Mouse (Mus musculus): ENCODE results near the gene Nos1ap. TPM values are rescaled to one million over a fixed set of nuclear protein-coding genes. Genes with fewer than 3 reads are reported as not detected.

The Nos1ap gene
- polyA plus RNA-seq, 1 experiment: 1.6 TPM

DNA sequence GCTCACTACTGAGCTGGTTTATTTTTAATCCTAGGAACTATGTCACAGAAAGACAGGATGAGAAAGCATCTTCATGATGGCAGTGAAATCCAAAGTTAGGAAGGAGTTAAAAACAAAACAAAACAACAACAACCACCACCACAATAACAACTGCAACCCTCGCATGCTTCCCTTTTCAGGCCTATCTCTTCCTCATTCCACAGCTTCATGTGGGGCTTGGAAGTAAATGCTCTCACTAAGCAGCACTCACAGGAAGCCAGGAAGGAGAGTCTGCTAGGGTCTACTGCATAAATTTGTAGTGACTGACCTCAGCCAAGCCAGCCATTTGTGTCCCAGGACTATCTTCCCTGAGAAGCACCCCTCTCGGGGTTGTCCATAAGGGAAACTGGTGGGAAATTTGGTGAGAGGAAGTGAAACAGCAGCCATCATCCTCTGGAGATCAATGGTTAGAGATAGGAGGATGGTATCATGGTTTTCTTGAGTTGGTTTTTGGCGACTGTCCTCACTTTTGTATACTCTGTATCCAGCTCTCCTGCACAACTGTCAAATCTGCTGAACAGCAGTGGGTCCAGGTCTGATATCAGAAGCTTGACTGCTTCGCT is 218.4 kb downstream of the Nos1ap start:
- Histone ChIP-seq H3K4me1 (ENCODE audit: control insufficient read depth, insufficient read depth, low read length) (0 out of 2 replicates have a peak, but pooled peaks cover 2% of the 10 kb centered on the region), H3K27ac (ENCODE audit: insufficient read depth, low read depth, low read length) (no peak overlapping the region), H3K4me3 (ENCODE audit: insufficient read depth, low read length) (no peak overlapping the region)
- TF ChIP-seq POLR2A (IDR thresholded peaks at IDR 0.05; ENCODE audit: borderline replicate concordance, low read depth, low read length) (no peak), CTCF (IDR thresholded peaks at IDR 0.05; ENCODE audit: low read depth, low read length) (no peak)

DNA sequence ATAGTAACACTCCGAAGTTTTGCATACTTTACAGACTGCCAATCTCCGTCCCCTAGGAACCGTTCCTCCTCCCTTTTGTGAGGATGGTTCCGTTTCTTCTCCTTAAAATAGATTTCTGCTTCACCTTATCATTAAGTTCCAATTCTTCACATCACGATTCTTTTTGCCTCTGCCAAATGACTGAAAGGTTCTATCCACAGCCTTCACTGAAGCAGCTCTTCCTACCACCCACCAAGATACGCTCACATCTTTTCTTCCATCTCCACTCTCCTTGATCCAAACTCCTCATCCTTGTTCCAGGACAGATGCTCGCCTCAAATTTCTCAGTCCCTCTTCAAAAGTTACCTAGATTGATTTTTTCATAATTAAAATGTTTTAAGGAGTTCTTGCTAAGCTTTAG is 220.8 kb downstream of the Nos1ap start:
- 0 out of 2 replicates have a peak, but pooled peaks cover 2% of the 10 kb centered on the region for H3K4me1 ChIP-seq (ENCODE audit: control insufficient read depth, insufficient read depth, low read length)
- TF ChIP-seq POLR2A (IDR thresholded peaks at IDR 0.05; ENCODE audit: borderline replicate concordance, low read depth, low read length) (no peak), CTCF (IDR thresholded peaks at IDR 0.05; ENCODE audit: low read depth, low read length) (no peak)
- no peak overlapping the region for H3K27ac ChIP-seq (ENCODE audit: insufficient read depth, low read depth, low read length)
- no peak overlapping the region for H3K4me3 ChIP-seq (ENCODE audit: insufficient read depth, low read length)

DNA sequence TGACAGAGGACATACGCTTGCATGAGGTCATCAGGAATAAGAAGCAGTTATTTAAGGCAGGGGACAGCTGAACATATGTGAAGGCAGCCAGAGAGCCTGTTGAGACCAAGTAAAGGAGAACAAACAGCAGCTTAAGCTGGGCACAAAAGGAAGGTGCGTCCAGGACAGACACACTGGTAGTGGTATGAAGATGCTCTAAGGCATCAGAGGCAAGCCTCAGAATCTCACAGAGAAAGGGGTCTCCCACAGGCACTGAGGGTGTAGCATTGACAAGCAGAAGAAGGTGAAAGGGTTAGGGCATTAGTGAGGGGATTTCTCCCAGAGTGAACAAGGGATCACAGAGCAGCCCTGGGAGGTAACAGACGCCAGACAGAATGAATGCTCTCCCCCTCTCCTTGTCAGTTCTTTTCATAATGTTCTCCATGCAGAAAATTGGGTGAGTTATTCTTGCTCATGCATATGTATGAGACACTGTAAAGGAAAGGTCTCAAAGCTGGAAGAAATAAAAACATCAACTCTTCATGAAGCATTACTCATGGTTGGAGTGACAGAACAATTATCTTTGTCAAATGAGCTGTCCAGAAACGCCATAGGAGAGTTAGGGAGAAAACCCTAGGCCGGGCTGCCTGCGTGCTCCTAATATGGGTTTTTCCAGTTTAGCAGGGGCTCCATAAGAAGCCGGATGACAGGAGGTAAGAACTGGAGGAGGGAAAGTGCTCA is 222.5 kb downstream of the Nos1ap start:
- no peak overlapping the region for H3K4me3 ChIP-seq (ENCODE audit: insufficient read depth, low read length)
- H3K27ac ChIP-seq (ENCODE audit: insufficient read depth, low read depth, low read length): no peak overlapping the region
- H3K4me1 ChIP-seq (ENCODE audit: control insufficient read depth, insufficient read depth, low read length): 0 out of 2 replicates have a peak, but pooled peaks cover 2% of the 10 kb centered on the region
- no peak for TF ChIP-seq POLR2A (IDR thresholded peaks at IDR 0.05; ENCODE audit: borderline replicate concordance, low read depth, low read length)
- no peak for TF ChIP-seq CTCF (IDR thresholded peaks at IDR 0.05; ENCODE audit: low read depth, low read length)

DNA sequence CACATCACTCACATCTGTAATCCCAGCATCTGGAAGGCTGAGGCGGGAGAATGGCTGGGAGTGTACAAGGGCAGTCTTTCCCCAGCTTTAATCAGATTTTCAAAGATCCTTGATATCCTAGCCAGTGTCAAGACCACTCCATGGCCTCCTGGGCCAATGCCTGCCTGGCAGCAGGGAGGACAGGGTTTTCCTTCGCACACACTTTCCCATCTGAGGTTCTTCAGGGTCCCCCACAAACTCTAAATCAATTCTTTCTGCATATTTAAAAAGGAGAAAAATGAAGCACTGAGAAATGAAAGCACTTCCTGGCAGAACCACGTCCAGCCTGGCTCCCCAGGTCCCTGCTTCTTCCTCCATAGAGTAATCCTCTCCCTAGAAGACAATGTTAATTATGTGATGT is 225.9 kb downstream of the Nos1ap start:
- Histone ChIP-seq H3K4me3 (ENCODE audit: insufficient read depth, low read length) (no peak overlapping the region), H3K4me1 (ENCODE audit: control insufficient read depth, insufficient read depth, low read length) (no peaks in the 10 kb centered on the region), H3K27ac (ENCODE audit: insufficient read depth, low read depth, low read length) (no peak overlapping the region)
- TF ChIP-seq POLR2A (IDR thresholded peaks at IDR 0.05; ENCODE audit: borderline replicate concordance, low read depth, low read length) (no peak), CTCF (IDR thresholded peaks at IDR 0.05; ENCODE audit: low read depth, low read length) (no peak)

DNA sequence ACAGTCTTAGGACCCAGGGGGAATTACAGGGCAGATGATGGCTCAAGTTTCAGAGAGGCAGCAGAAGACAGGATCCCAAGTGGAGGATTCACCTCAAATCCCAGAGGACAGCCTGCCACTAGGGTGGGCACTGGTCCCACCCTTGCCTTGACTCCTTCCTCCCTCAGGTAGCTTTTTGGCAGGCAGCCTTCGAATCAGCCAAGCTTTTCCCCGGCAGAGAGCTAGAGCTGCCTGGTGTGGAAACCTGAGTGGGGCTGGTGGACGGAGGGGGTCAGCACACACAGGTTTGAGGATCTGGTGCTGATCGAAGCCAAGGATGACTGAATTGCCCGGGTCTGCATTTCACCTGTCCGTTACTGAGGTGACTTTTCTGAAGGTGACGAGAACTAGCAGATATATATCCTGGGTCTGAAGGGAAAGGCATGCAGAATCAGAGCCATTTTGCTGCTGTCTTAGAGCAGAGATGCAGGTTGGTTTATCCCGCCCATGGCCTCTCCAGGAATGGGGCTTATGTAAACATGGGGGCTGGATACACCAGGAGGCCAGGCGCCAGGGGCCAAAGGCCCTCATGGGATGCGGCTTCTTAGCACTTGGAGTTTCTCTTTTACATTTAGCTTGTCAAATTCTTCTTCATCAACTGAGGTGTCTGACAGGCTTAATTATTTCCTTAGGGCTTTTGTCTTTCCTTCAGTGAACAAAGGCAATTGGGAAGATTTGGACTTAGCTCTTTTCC is 229.3 kb downstream of the Nos1ap start:
- no peak overlapping the region for H3K4me3 ChIP-seq (ENCODE audit: insufficient read depth, low read length)
- H3K4me1 ChIP-seq (ENCODE audit: control insufficient read depth, insufficient read depth, low read length): no peaks in the 10 kb centered on the region
- TF ChIP-seq POLR2A (IDR thresholded peaks at IDR 0.05; ENCODE audit: borderline replicate concordance, low read depth, low read length) (no peak), CTCF (IDR thresholded peaks at IDR 0.05; ENCODE audit: low read depth, low read length) (no peak)
- H3K27ac ChIP-seq (ENCODE audit: insufficient read depth, low read depth, low read length): no peak overlapping the region

DNA sequence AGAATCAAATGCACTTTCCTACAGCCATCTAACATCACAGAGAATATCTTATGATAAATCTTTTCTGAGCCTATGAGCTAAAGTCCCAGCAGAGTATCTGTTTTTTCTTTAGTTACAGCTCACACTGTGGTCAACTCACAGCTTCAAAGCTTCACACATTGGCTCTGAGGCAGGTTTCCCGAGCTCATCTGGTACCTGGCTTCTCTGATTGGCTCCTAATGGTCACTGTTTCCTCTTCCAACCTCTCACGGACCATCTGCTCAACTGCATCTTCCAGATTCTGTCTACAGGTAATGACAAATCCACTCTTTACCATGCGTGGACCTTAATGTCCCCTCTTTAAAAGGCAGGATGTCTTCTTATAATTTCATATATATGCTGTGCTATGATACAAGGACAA is 236.3 kb downstream of the Nos1ap start:
- Histone ChIP-seq H3K4me3 (ENCODE audit: insufficient read depth, low read length) (no peak overlapping the region), H3K27ac (ENCODE audit: insufficient read depth, low read depth, low read length) (no peak overlapping the region), H3K4me1 (ENCODE audit: control insufficient read depth, insufficient read depth, low read length) (no peaks in the 10 kb centered on the region)
- TF ChIP-seq POLR2A (IDR thresholded peaks at IDR 0.05; ENCODE audit: borderline replicate concordance, low read depth, low read length) (no peak), CTCF (IDR thresholded peaks at IDR 0.05; ENCODE audit: low read depth, low read length) (no peak)

DNA sequence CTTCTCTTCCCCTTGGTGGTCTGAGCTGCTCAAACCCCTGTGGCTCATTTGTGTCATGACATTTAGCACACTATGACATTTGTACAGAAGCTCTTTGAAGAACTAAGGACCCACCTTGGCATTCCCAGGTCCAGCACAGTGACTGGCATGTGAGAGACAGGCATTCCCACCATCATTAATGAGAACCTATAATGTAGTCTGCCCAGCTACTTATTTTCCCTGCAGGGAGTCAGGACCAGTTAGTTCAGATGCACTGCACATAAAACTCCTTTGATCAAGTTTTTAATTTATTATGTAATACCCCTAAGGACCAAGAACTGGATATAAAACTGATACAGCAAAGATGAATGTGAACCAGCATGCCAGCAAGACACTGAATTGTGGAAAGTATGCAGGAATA is 238.6 kb downstream of the Nos1ap start:
- Histone ChIP-seq H3K4me1 (ENCODE audit: control insufficient read depth, insufficient read depth, low read length) (no peaks in the 10 kb centered on the region), H3K27ac (ENCODE audit: insufficient read depth, low read depth, low read length) (no peak overlapping the region), H3K4me3 (ENCODE audit: insufficient read depth, low read length) (no peak overlapping the region)
- TF ChIP-seq CTCF (IDR thresholded peaks at IDR 0.05; ENCODE audit: low read depth, low read length) (no peak), POLR2A (IDR thresholded peaks at IDR 0.05; ENCODE audit: borderline replicate concordance, low read depth, low read length) (no peak)

DNA sequence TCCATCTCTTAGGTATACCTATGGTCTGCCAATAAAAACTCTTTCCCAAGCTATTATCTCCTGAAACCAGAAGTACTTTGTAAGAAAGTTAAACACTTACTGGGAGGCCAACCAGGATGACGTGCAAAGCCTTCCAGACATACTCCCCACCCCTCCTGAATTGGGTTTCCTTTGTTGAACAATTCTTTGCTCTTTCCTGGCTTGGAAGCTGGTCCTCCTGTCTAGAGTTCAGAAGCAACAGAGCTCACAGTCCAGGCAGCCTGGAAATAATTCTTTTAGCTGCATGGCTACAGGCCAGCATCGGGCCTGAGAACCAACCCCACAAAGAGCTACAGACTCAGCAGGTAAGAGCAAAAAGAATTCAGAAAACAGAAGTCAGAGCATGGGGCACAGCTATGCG is 243.4 kb downstream of the Nos1ap start:
- no peak for TF ChIP-seq CTCF (IDR thresholded peaks at IDR 0.05; ENCODE audit: low read depth, low read length)
- TF ChIP-seq POLR2A (IDR thresholded peaks at IDR 0.05; ENCODE audit: borderline replicate concordance, low read depth, low read length): no peak
- H3K4me3 ChIP-seq (ENCODE audit: insufficient read depth, low read length): no peak overlapping the region
- no peaks in the 10 kb centered on the region for H3K4me1 ChIP-seq (ENCODE audit: control insufficient read depth, insufficient read depth, low read length)
- no peak overlapping the region for H3K27ac ChIP-seq (ENCODE audit: insufficient read depth, low read depth, low read length)

DNA sequence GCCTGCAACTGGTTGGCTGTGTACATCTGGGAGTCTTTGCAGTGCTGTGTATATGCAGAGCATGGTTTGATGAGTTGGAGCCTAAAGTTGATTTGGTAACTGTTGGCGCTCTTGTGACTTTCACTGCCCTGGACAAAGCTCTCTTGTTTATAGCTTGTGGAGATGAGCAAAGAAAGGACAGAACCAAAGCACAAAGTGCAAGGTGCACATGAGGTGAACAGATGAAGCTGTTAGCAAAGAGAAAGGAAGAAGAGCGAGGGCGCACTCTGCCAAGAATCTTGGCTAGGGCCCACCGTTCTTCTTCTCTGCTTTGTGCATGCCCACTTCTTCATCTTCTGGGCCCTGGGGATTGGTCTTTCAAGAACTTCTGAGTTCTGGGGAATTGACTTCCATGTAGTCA is 245.8 kb downstream of the Nos1ap start:
- no peak overlapping the region for H3K4me3 ChIP-seq (ENCODE audit: insufficient read depth, low read length)
- no peak overlapping the region for H3K27ac ChIP-seq (ENCODE audit: insufficient read depth, low read depth, low read length)
- TF ChIP-seq CTCF (IDR thresholded peaks at IDR 0.05; ENCODE audit: low read depth, low read length) (no peak), POLR2A (IDR thresholded peaks at IDR 0.05; ENCODE audit: borderline replicate concordance, low read depth, low read length) (no peak)
- no peaks in the 10 kb centered on the region for H3K4me1 ChIP-seq (ENCODE audit: control insufficient read depth, insufficient read depth, low read length)

DNA sequence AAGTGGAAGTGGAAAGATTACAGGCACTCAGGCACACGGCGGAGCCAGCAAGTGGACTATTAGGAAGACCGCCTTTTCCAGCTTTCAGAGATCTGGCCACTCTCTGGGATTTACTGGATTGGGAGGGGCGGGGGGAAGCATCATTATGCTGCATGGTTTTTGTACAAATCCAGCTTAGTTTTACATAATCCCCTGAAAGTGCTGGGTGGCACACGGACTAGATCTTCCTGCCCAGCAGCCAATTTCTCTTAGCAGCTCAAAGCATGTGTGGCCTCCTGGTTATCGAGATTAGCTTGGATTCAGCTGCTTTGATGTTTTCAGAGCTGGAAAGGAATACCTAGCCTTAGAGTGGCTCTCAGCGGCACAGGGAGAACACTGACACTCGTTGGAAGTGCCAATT is 246.6 kb downstream of the Nos1ap start:
- TF ChIP-seq CTCF (IDR thresholded peaks at IDR 0.05; ENCODE audit: low read depth, low read length) (no peak), POLR2A (IDR thresholded peaks at IDR 0.05; ENCODE audit: borderline replicate concordance, low read depth, low read length) (no peak)
- Histone ChIP-seq H3K4me3 (ENCODE audit: insufficient read depth, low read length) (no peak overlapping the region), H3K4me1 (ENCODE audit: control insufficient read depth, insufficient read depth, low read length) (no peaks in the 10 kb centered on the region), H3K27ac (ENCODE audit: insufficient read depth, low read depth, low read length) (no peak overlapping the region)
